Mouse (Mus musculus) midbrain, embryonic 10.5 days (tissue): Measurements from ENCODE around the gene 1190007I07Rik. TPM values are rescaled to one million over a fixed set of nuclear protein-coding genes. Genes with fewer than 3 reads are reported as not detected.
"Not testable (repeated sequence)": the region's sequence is repeated elsewhere in the genome, so short reads cannot be mapped to it uniquely, and the experiment has no call there.

Experiments used
- DNase-seq: peaks from one replicate; pipeline ENCODE4 v3.0.0-alpha.2; 2017; ENCODE audit warnings: low spot score
- H3K27ac ChIP-seq: fragments of 300-500 bp; sonication (generic); replicated peaks from 2 replicates; pipeline ENCODE4 v1.5.1; 2016; ENCODE audit warnings: mild to moderate bottlenecking
- H3K27me3 ChIP-seq: fragments of 300-500 bp; sonication (generic); 2 replicates; pipeline ENCODE4 v1.6.1; 2016; ENCODE audit warnings: low read depth, mild to moderate bottlenecking; ENCODE audit not compliant: poor library complexity, severe bottlenecking
- H3K36me3 ChIP-seq: fragments of 300-500 bp; sonication (generic); 2 replicates; pipeline ENCODE4 v1.6.1; 2016; ENCODE audit warnings: mild to moderate bottlenecking, moderate library complexity
- H3K4me1 ChIP-seq: fragments of 300-500 bp; sonication (generic); 2 replicates; pipeline ENCODE4 v1.6.1; 2016
- H3K4me3 ChIP-seq: fragments of 300-500 bp; sonication (generic); 2 replicates; pipeline ENCODE4 v1.5.1; 2016; ENCODE audit warnings: mild to moderate bottlenecking, moderate library complexity
- H3K9me3 ChIP-seq: fragments of 300-500 bp; sonication (generic); replicated peaks from 2 replicates; pipeline ENCODE4 v1.6.1; 2016; ENCODE audit warnings: mild to moderate bottlenecking
- WGBS: fragments of 180-500 bp; shearing (Covaris S2); methylation state at CpG from one replicate; pipeline ENCODE4 v1.1.7; 2016; 5-methylcytosine and 5-hydroxymethylcytosine counted together
- polyA plus RNA-seq: library from polyadenylated mRNA; unstranded; fragments of >200 nt; fragmentation: Nextera tagmentation; extraction: Ambion mirVana; gene quantifications from 2 replicates; pipeline ENCODE4 v1.2.1, GENCODE M21; 2016

1190007I07Rik gene
- polyA plus RNA-seq, 1 experiment from 2014 or later = 43.3 TPM

DNA sequence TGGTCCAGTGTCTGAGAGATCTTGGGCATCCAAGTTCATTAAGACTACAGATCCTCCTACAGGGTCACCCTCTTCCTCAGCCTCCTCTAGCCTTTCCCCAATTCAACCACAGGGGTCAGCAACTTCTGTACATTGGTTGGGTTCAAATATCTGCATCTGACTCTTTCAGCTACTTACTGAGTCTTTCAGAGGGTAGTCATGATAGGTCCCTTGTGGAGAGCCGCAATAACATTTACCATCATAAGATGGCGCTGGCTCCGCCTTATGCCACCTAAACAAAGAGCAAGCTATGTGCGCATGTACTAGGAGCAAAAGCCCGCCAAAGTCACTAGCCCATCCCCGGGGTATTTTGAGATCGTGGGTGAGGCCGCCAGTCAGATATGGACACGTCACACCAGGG is 33.4 kb downstream of the 1190007I07Rik start:
- not testable (repeated sequence) for DNase-seq

DNA sequence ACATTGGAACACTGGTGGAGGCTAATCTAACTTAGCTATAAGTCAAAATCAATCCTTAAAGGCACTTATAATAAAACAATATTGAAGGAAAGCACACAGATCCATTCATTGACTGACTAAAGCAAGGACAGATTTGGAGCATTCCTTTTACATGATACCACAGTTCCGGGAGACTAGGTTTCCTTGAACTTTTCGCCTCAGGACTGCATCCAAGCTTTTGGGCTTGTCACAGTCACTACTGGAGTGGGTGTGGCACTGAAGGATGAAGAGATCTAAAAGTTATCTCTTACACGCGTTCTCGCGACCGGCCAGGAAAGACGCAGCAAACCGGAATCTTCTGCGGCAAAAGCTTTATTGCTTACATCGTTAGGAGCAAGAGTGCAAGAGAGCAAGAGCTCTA is 51.9 kb downstream of the 1190007I07Rik start:
- peaks cover 29% of the 10 kb centered on the region for H3K9me3 ChIP-seq
- H3K27ac ChIP-seq, H3K4me3 ChIP-seq, H3K4me1 ChIP-seq, H3K36me3 ChIP-seq, DNase-seq, H3K27me3 ChIP-seq: not testable (repeated sequence)
- 96% methylated on average over 11 of the region's 11 CpGs for WGBS

More for the DNA sequence above, 33.4 kb downstream of the 1190007I07Rik start:
- WGBS = 86% methylated on average over 9 of the region's 9 CpGs
- not testable (repeated sequence) for H3K4me1 ChIP-seq, H3K27me3 ChIP-seq, H3K27ac ChIP-seq, H3K36me3 ChIP-seq, H3K4me3 ChIP-seq, H3K9me3 ChIP-seq

Other genes with a start within 250 kb of the 1190007I07Rik start
- gene Gm1553, start 130.6 kb downstream of the 1190007I07Rik start, polyA plus RNA-seq = not detected in 2 replicates
- gene Tdg, start 6.6 kb upstream of the 1190007I07Rik start, polyA plus RNA-seq = 288 and 307 TPM in 2 replicates
- gene Glt8d2, start 67.4 kb upstream of the 1190007I07Rik start, polyA plus RNA-seq = 2.2 and 2.3 TPM in 2 replicates
- 25.6 and 27.2 TPM in 2 replicates for gene Hcfc2, start 72.9 kb upstream of the 1190007I07Rik start, polyA plus RNA-seq
- gene Nfyb, start 140.9 kb upstream of the 1190007I07Rik start, polyA plus RNA-seq = 60.7 and 61.1 TPM in 2 replicates
- 163 and 169 TPM in 2 replicates for gene Txnrd1, start 210.7 kb upstream of the 1190007I07Rik start, polyA plus RNA-seq
- gene Eid3, start 243.4 kb upstream of the 1190007I07Rik start, polyA plus RNA-seq = 0.15 and 0.20 TPM in 2 replicates